Mouse (Mus musculus) CD4-positive, CD25-positive, alpha-beta regulatory T cell (primary cell): ENCODE results near the gene Odf3l2. TPM values are rescaled to one million over a fixed set of nuclear protein-coding genes. Genes with fewer than 3 reads are reported as not detected.

ENCODE experiments used
- polyA plus RNA-seq: library from polyadenylated mRNA; unstranded; fragments of 100-300 nt; shearing (Covaris generic); gene quantifications from one replicate; pipeline ENCODE4 v1.2.1, GENCODE M21; 2017

Odf3l2 gene
- not detected for polyA plus RNA-seq

DNA sequence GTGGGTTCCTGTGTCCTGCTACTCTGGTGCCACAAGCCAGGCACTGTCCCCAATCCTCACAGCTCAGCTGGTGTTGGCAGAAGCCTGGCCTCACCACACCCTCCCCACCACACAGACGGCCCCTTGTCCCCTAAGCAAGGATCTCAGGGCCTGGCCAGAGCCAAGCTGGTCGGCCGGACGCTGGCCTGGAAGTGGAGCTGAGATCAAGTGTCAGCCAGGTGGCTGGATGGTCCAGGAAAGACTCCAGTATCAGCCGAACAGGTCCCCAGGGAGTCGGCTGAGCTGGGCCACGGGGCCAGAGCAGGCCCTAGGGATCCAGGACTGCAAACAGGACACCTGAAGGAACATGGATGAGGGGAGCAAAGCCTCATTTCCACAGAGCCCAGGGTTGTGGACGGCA lies at the start of gene Odf3l2:
Gene Odf3l2 (minus strand): TSS at position 28 of the 400 bp plus-strand sequence.

DNA sequence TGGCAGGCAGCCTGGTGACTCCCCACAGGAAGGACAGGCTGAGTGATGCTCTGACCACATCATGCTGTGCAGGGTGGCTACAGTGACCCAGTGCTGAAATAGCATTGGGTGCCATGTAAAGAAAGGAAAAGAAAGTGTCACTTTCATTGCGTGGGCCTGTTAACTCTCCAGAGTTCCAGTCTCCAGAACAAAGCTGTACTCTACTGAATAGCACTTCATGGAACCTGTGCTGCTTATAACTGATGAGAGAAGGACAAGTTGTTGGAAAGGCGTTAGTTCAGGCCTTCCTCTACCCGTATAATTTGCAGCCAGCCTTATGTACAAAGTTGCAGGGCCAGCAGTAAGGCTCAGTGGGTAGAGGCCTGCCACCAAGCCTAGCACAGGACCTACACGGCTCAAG lies 43.2 kb upstream of the Odf3l2 start, which contains the start of gene Gzmm:
Gene Gzmm (plus strand): TSS at position 301 of the 400 bp plus-strand sequence.

DNA sequence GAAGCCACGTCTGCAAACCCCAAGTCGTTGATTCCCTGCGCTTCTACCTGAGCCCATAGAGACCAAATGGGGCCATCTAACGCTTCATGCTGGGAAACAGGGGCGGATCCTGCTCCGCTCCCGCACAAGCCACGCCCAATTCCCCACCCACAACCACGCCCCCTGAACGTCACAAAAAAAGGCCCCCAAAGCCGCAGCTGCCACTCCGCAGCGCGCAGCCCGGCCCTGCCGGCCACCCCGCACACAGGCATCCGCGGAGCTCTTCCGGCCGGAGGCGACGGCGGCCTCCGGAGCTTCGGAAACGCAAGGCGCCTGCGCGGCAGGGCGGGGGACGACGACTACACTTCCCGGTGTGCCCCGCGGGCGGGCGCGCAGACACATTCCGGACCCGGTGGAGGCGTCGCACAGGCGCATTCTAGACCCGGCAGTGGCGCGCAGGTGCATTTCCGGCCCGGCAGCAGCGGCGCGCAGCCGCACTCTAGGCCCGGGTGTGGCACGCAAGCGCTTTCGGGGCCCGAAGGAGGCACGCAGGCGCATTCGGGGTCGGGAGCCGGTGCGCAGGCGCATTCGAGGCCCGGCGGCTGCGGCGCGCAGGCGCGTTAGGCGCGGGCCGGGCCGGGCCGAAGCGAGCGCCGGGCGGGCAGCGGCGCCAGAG lies 36.2 kb upstream of the Odf3l2 start, which contains the start of gene Cdc34:
Gene Cdc34 (plus strand): TSS at position 605 of the 655 bp plus-strand sequence.

DNA sequence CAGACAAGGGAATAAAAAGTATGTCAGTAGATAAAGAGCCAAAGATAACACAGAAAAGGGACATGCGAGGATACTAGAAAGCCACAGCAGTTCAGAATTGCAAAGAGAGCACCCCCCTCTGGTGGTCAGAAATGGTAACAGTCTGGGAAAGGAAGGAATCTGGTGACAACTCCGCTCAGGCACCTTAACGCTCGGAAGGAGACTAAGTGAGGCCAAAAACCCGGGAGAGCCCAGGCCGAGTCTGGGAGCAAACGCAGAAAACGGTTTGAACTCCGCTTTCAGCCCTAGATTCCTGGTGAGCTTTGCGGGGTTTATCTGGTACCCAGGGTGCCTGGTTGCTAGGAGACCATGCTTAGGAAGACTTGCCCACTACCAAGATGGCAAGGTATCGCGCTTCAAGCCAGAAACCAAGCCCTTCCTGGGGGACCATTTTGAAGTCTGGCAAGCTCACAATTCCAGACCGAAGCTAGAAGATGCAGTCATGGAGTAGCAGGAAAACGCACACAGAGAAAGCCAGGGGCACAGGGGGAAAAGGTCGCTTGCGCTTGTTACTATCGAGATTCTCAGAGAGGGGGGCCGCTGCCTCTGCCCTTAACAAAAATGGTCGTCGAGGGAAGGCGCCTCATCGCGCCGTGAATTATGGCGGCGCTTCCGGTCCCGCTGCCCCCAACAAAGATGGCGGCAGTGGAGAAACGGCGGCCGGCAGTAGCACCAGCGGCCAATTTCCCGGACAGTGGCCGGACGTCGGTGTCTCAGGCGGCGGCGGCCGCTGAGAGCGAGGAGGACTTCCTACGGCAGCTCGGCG lies 23.4 kb upstream of the Odf3l2 start, which contains the start of gene Tpgs1:
Gene Tpgs1 (plus strand): TSS at position 599 of the 805 bp plus-strand sequence.

DNA sequence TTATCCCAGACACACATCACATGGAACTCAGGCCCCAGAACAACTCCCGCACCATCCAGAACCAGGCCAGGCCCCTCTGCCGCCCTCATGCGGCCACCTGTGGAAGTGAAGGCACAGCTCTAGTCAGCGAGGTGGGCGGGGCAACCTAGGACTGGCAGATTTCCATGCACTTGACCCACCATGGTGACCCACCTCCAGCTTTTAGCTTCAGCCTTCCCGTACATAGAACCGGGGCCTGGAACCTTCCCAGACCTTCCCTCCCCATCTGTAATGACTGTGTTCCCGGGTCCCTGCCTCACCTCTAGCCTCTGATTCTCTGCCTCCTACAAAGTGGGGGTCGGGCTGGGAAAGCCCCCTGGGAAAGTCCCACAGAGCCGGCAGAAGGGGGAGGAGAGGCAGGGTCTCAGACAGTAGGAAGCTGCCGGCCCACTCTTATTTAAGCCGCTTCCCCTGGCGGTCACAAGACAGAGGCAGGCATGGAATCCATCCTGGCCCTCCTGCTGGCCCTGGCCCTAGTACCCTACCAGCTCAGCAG lies 18.7 kb upstream of the Odf3l2 start, which contains the start of gene Madcam1:
Gene Madcam1 (plus strand): TSS at position 429 of the 535 bp plus-strand sequence.

DNA sequence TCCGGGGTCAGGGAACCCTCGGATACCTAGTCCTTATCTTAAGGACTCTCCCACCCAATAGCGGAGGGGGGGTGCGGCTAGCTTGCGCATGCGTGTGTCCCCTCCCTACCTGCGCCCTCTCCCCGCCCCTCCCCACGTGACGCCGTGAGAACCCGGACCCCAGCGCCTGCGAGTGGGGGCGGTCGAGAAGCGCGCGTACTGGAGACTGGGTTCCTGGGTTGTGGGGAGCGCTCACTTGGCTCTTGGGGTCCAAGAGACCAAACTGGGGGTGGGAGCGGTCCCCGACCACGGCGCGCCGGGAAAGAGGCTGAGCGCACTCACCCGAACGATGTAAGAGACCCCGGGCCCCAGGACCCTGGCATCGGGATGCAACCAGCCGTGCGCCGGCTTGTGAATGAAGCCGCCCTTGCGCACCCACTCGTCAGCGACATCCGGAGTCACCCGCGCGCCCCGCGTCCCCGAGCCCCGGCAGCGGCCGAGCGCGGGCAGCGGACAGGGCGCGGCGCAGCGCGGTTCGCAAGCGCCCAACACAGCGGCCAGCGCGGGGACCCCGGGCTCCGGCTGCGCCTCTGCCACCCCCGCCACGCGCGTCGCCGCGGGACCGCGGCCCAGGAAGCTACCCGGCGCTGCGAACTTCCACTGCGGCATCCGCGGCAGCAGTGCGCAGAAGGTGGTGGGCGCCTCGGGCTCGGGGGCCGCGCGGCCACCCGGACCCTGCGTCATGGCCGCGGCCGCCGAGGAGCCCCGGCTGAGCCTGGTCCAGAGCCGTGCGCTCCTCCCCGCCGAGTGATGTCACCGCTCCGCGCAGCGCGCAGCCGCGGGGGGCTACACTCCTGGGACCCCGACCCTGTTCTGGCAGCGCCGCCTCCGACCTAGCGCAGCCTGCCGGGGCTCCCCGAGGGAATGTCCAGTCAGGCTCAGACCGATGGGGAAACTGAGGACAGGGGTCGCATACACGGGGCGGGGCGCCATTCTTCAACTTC lies 8.1 kb downstream of the Odf3l2 start, which contains the start of gene Shc2:
Gene Shc2 (minus strand): TSS at position 791 of the 983 bp plus-strand sequence.

DNA sequence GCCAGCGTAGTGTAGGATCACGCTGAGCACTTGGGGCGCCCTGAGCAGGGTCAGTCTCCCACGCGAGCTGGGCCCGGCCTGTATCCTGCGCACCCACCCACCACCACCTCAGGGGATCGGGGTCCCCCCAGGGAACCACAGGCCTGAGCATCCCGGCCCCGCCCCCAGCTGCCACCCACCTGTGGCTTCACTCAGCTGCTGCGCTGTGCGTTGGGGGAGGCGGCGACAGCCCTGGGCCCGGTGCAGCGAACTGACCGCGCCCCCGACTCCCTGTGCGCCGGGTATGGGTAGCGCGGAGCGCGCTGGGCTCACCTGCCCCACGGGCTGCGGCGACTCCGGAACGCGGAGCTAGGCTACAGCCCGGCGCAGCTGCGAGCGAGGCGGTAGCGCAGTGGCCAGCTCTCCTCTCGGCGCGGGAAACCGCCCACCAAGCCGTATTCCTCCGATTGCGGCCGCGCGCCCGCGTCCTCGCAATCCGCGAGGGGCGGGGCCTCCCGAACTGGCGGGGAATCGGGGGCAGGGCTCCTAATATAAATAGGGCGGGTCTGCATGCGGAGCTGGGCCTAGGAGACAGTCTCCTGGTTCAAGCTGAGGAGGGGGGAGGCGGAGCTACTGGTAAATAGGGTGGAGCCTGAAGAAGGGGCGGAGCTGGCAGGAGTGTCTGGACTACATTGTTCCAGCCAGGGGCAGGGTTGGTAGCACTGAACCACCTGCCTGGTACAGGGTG lies 31.8 kb downstream of the Odf3l2 start, which contains the start of gene C2cd4c:
Gene C2cd4c (minus strand): TSS at position 448 of the 727 bp plus-strand sequence.

Other genes with a start within 250 kb of the Odf3l2 start
- gene Vmn2r83, start 177.0 kb downstream of the Odf3l2 start, polyA plus RNA-seq, result 0.08 TPM
- 3.9 TPM for gene Plpp2, start 111.9 kb downstream of the Odf3l2 start, polyA plus RNA-seq
- 51.5 TPM for gene Mier2, start 90.5 kb downstream of the Odf3l2 start, polyA plus RNA-seq
- not detected for gene Theg, start 58.4 kb downstream of the Odf3l2 start, polyA plus RNA-seq
- 0.05 TPM for gene C2cd4c, start 31.7 kb downstream of the Odf3l2 start, polyA plus RNA-seq
- not detected for gene Shc2, start 7.8 kb downstream of the Odf3l2 start, polyA plus RNA-seq
- not detected for gene Madcam1, start 18.8 kb upstream of the Odf3l2 start, polyA plus RNA-seq
- gene Tpgs1, start 23.6 kb upstream of the Odf3l2 start, polyA plus RNA-seq, result 53.8 TPM
- gene Cdc34, start 36.5 kb upstream of the Odf3l2 start, polyA plus RNA-seq, result 90.7 TPM
- gene Gzmm, start 43.3 kb upstream of the Odf3l2 start, polyA plus RNA-seq, result 0.91 TPM
- 261 TPM for gene Bsg, start 58.8 kb upstream of the Odf3l2 start, polyA plus RNA-seq
- 0.14 TPM for gene Hcn2, start 70.9 kb upstream of the Odf3l2 start, polyA plus RNA-seq
- gene Polrmt, start 100.8 kb upstream of the Odf3l2 start, polyA plus RNA-seq, result 55.8 TPM
- gene Fgf22, start 109.3 kb upstream of the Odf3l2 start, polyA plus RNA-seq, result 0.45 TPM
- gene Rnf126, start 121.2 kb upstream of the Odf3l2 start, polyA plus RNA-seq, result 61.1 TPM
- 0.29 TPM for gene Fstl3, start 131.5 kb upstream of the Odf3l2 start, polyA plus RNA-seq
- not detected for gene Prss57, start 145.2 kb upstream of the Odf3l2 start, polyA plus RNA-seq
- gene Palm, start 147.8 kb upstream of the Odf3l2 start, polyA plus RNA-seq, result 1.6 TPM
- not detected for gene Misp, start 175.3 kb upstream of the Odf3l2 start, polyA plus RNA-seq
- gene Ptbp1, start 208.7 kb upstream of the Odf3l2 start, polyA plus RNA-seq, result 318 TPM
- gene Prtn3, start 228.7 kb upstream of the Odf3l2 start, polyA plus RNA-seq, result not detected
- 4.5 TPM for gene Plppr3, start 228.9 kb upstream of the Odf3l2 start, polyA plus RNA-seq
- gene Elane, start 240.5 kb upstream of the Odf3l2 start, polyA plus RNA-seq, result not detected
- gene Cfd, start 245.1 kb upstream of the Odf3l2 start, polyA plus RNA-seq, result not detected